Mouse (Mus musculus) heart, embryonic 13.5 days (tissue): ENCODE measurements around the gene Evpl. TPM values are rescaled to one million over a fixed set of nuclear protein-coding genes. Genes with fewer than 3 reads are reported as not detected.

Experiments used
- ATAC-seq: fragments of 200-750 bp; cut with Nextera tagmentation; 2 replicates; pipeline ENCODE4 v1.8.0; 2017; ENCODE audit warnings: moderate TSS enrichment; ENCODE audit not compliant: insufficient number of reproducible peaks, low FRiP score, low TSS enrichment; ENCODE audit errors: extremely low read depth
- H3K27ac ChIP-seq: fragments of 300-500 bp; sonication (generic); replicated peaks from 2 replicates; pipeline ENCODE4 v1.5.1; 2015; ENCODE audit warnings: moderate library complexity, mild to moderate bottlenecking, inconsistent platforms
- H3K27me3 ChIP-seq: fragments of 300-500 bp; sonication (generic); replicated peaks from 2 replicates; pipeline ENCODE4 v1.6.1; 2015; ENCODE audit warnings: mild to moderate bottlenecking, inconsistent platforms
- H3K36me3 ChIP-seq: fragments of 300-500 bp; sonication (generic); 2 replicates; pipeline ENCODE4 v1.6.1; 2015; ENCODE audit warnings: mild to moderate bottlenecking, inconsistent platforms
- H3K4me1 ChIP-seq: fragments of 300-500 bp; sonication (generic); 2 replicates; pipeline ENCODE4 v1.6.1; 2015; ENCODE audit warnings: inconsistent platforms
- H3K4me2 ChIP-seq: fragments of 300-500 bp; sonication (generic); 2 replicates; pipeline ENCODE4 v1.6.1; 2015; ENCODE audit warnings: inconsistent platforms, mild to moderate bottlenecking, moderate library complexity
- H3K4me3 ChIP-seq: fragments of 300-500 bp; sonication (generic); 2 replicates; pipeline ENCODE4 v1.5.1; 2015; ENCODE audit warnings: moderate library complexity, mild to moderate bottlenecking, inconsistent platforms
- H3K9ac ChIP-seq: fragments of 300-500 bp; sonication (generic); 2 replicates; pipeline ENCODE4 v1.6.1; 2015; ENCODE audit warnings: inconsistent platforms, mild to moderate bottlenecking, moderate library complexity
- H3K9me3 ChIP-seq: fragments of 300-500 bp; sonication (generic); 2 replicates; pipeline ENCODE4 v1.6.1; 2016; ENCODE audit warnings: inconsistent platforms
- WGBS: fragments of 180-500 bp; shearing (Covaris S2); methylation state at CpG from one replicate; pipeline ENCODE4 v1.1.7; 2015; ENCODE audit warnings: mixed read lengths; 5-methylcytosine and 5-hydroxymethylcytosine counted together
- polyA plus RNA-seq: library from polyadenylated mRNA; unstranded; fragments of >200 nt; fragmentation: Nextera tagmentation; extraction: Ambion mirVana; gene quantifications from 2 replicates; pipeline ENCODE4 v1.2.1, GENCODE M21; 2015

The Evpl gene
- polyA plus RNA-seq, 1 experiment from 2014 or later: 0.48 TPM

DNA sequence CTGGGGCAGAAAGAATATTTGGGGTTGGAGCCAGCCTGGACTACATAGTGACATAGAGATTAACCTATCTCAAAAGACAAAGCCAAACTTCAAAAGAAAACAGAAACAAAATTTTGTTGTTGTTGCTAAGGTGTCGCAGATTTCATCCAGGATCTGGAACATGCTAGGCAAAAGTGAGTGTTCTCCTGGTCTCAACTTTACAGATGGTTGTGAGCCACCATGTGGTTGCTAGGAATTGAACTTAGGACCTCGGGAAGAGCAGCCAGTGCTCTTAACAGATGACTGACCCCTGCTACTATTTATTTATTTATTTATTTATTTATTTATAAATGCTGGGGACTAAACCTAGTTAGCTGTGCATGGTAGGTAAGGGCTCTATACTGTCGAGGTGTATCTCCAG lies 41.5 kb downstream of the Evpl start:
- Histone ChIP-seq H3K4me2 (no peak overlapping the region), H3K4me1 (peaks cover 31% of the 10 kb centered on the region), H3K27ac (no peak overlapping the region), H3K36me3 (peaks cover 32% of the 10 kb centered on the region), H3K4me3 (no peak overlapping the region), H3K9ac (no peak overlapping the region), H3K9me3 (no peaks in the 10 kb centered on the region), H3K27me3 (no peaks in the 10 kb centered on the region)
- ATAC-seq: no peak
- WGBS: 81% methylated on average over 3 of the region's 3 CpGs

DNA sequence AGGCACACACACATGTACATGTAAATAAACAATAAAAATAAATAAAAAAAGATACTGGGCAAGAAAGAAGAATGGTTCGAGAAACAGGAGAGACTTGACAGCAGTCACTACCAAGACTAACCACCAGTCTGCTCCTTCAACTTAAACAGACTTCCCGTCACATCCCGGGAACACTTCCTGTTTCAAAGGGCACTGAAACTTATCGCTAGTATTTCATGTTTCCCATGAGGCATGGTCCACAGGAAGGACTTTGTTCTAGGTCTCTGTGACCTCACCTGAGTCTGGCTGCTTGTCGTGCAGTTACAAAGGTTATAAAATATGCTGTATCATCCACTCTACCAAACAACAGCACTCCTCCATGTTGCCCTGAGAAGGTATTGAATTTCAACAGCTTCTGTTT lies 42.6 kb downstream of the Evpl start:
- Histone ChIP-seq H3K9ac (no peak overlapping the region), H3K4me3 (no peak overlapping the region), H3K9me3 (no peaks in the 10 kb centered on the region), H3K27ac (0 out of 2 replicates have a peak overlapping the region, but pooled peaks have one; percentile 28), H3K36me3 (peaks cover 41% of the 10 kb centered on the region), H3K27me3 (no peaks in the 10 kb centered on the region), H3K4me1 (peaks cover 31% of the 10 kb centered on the region), H3K4me2 (peak overlapping the region; percentile 25)
- no peak for ATAC-seq
- 58% methylated on average over 5 of the region's 5 CpGs for WGBS

DNA sequence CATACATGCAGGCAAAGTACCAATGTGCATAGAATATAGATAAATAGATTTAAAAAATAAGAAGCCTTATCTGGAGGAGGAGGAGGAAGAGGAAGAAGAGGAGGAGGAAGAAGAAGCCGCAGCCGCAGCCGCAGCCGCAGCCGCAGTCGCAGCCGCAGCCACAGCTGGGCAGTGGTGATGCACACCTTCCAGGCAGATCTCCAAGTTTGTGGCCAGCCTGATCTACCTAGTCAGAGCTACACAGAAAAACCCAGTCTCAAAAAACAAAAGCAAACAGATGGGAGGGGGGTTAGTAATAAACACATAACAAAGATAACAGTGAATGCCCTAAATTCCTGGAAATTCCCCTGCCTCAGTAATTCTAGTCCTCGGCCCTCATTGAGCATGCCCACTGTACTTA lies 43.3 kb downstream of the Evpl start:
- Histone ChIP-seq H3K9me3 (no peaks in the 10 kb centered on the region), H3K4me2 (peak overlapping the region; percentile 25; the same call in 1 of the 2 replicates), H3K9ac (no peak overlapping the region), H3K36me3 (peaks cover 47% of the 10 kb centered on the region), H3K27me3 (no peaks in the 10 kb centered on the region), H3K4me3 (no peak overlapping the region), H3K27ac (no peak overlapping the region), H3K4me1 (peaks cover 29% of the 10 kb centered on the region)
- no peak for ATAC-seq
- WGBS: 89% methylated on average over 8 of the region's 8 CpGs

DNA sequence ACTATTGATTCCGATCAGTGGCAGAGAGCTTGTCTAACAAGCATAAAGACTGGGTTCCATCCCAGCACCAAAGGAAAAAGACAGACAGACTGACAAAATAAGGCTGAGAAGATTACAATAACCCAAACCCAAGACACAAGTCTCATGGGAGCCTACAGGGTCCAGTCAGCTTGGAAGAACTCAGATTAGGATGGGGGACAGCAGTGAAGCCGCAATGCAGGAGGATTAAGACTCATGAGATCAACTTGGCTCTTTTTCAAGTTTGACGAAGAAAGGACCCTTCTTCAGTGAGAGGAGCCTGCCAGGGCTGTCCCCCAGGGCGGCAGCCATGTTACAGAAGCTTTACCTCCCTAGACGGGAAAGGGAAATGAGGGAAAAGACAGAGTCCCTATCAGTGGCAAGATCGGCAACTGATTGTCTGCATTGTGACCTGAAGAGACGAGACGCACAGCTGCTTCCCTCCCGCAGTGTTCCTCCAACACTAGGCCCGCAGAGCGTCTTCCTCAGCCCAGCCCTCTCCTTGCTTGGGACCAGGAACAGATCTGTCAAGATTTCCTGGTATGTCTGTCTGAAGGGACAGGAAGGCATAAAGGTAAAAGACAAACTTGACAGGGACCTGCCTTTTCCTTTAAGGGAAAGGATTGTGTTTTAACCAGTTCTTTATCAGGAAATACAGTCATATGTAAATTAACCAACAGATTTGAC lies 50.5 kb downstream of the Evpl start:
- no peak overlapping the region for H3K4me2 ChIP-seq
- 0 out of 2 replicates have a peak overlapping the region, but pooled peaks have one; percentile 14 for H3K27ac ChIP-seq
- H3K4me3 ChIP-seq: no peak overlapping the region
- H3K36me3 ChIP-seq: peaks cover 88% of the 10 kb centered on the region
- no peaks in the 10 kb centered on the region for H3K27me3 ChIP-seq
- 44% methylated on average over 11 of the region's 11 CpGs for WGBS
- no peak for ATAC-seq
- H3K4me1 ChIP-seq: peaks cover 20% of the 10 kb centered on the region
- H3K9ac ChIP-seq: no peak overlapping the region
- H3K9me3 ChIP-seq: no peaks in the 10 kb centered on the region

DNA sequence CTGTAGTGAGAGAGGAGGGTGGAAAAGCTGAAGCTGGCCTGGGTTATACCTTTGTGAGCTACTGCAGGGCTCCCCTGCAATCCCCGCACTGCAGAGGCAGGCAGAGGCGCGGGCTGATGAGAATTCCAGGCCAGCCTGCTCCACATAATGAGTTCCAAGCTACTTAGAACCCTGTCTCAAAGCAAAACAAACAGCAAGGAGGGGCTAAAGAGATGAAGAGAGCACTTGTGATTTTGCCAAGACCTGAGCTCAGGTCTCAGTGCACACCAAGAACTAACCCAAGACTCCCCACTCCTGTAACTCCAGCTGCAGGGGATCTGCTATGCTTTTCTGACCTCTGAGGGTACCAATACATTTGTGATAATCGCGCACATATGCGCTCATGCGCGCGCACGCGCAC lies 51.5 kb downstream of the Evpl start:
- H3K9me3 ChIP-seq: no peaks in the 10 kb centered on the region
- peak overlapping the region; percentile 32 for H3K27ac ChIP-seq
- H3K4me1 ChIP-seq: peaks cover 20% of the 10 kb centered on the region
- peaks cover 93% of the 10 kb centered on the region for H3K36me3 ChIP-seq
- WGBS: 90% methylated on average over 11 of the region's 11 CpGs
- H3K27me3 ChIP-seq: no peaks in the 10 kb centered on the region
- no peak for ATAC-seq
- 0 out of 2 replicates have a peak overlapping the region, but pooled peaks have one; percentile 12 for H3K9ac ChIP-seq
- H3K4me3 ChIP-seq: no peak overlapping the region
- H3K4me2 ChIP-seq: no peak overlapping the region

DNA sequence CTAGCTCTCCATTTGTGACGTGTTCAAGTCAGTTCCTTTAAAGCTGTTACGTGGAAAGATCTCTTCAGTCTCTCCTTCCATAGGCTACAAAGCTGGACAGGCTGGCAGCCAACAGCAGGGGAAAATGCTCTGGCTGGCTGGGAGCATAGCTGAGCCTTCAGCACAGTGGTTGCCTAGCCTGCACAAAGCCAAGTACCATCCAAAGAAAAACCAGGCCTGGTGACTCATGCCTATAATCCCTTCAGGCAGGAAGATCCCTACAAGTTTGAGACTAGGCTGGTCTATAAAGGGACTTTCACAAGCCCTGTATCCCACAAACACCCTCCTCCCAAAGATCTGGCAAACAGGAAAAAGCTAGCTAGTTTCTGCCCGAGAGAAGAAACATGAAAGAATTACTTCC lies 52.0 kb downstream of the Evpl start:
- peak overlapping the region; percentile 32 for H3K27ac ChIP-seq
- WGBS: 82% methylated on average over 3 of the region's 3 CpGs

DNA sequence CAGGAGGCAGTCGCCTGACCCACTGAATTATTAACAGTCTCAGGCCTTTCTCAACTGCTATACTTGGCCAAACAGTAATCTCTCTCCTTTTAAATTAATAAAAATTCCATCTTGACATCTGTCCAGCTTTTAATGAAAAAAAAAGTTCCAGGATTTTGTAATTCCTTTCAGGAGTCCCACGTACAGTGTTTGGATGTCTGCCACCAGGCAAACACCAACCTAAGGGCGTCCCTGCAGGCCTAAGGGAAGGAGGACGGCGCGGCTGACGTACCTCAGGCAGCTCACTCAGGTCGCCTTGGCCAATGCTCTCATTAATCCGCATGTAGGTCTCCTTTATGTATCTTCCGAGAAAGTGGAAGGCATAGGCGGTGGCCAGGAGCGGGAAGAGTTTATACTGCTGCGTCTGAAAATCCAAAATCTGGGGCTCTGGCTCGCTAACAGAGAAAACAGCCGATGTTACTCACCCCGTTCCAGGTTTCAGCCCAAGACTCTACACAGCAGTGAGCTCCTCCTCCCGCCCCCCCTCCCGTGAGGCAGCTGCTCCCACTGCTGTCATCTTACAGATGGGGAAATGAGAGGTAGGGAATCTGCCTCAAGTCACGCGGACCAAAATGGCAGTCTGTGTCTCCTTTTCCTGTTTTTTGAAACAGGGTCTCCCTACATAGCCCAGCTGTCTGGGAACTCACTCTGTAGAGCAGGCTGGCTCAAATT lies 59.3 kb downstream of the Evpl start:
- no peak overlapping the region for H3K27ac ChIP-seq
- H3K4me2 ChIP-seq: no peak overlapping the region
- H3K36me3 ChIP-seq: peaks cover 94% of the 10 kb centered on the region
- ATAC-seq: no peak
- 85% methylated on average over 20 of the region's 20 CpGs for WGBS
- H3K4me1 ChIP-seq: no peaks in the 10 kb centered on the region
- H3K27me3 ChIP-seq: no peaks in the 10 kb centered on the region
- H3K9ac ChIP-seq: no peak overlapping the region
- no peak overlapping the region for H3K4me3 ChIP-seq
- H3K9me3 ChIP-seq: no peaks in the 10 kb centered on the region

More for the DNA sequence above, 52.0 kb downstream of the Evpl start:
- H3K27me3 ChIP-seq: no peaks in the 10 kb centered on the region
- H3K36me3 ChIP-seq: peaks cover 93% of the 10 kb centered on the region
- H3K4me3 ChIP-seq: no peak overlapping the region
- ATAC-seq: no peak
- H3K4me2 ChIP-seq: no peak overlapping the region
- H3K4me1 ChIP-seq: peaks cover 20% of the 10 kb centered on the region
- no peaks in the 10 kb centered on the region for H3K9me3 ChIP-seq
- H3K9ac ChIP-seq: no peak overlapping the region

DNA sequence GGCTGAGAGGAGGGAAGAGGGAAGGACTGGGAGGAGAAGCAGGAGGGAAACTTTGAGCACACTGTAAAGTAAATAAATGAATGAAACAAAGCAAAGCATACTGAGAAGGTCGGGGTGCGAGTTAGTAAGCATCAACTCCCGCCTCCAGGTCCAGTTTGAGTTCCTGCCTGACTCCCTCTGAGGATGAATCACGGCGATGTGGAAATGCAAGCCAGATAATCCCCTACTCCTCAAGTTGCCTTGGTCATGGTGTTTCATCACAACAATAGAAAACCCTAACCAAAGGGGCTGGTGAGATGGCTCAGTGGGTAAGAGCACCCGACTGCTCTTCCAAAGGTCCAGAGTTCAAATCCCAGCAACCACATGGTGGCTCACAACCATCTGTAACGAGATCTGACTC lies 61.9 kb downstream of the Evpl start:
- H3K4me2 ChIP-seq: no peak overlapping the region
- no peak overlapping the region for H3K9ac ChIP-seq
- H3K27me3 ChIP-seq: no peaks in the 10 kb centered on the region
- no peak overlapping the region for H3K27ac ChIP-seq
- H3K4me1 ChIP-seq: no peaks in the 10 kb centered on the region
- no peaks in the 10 kb centered on the region for H3K9me3 ChIP-seq
- ATAC-seq: no peak
- peaks cover 95% of the 10 kb centered on the region for H3K36me3 ChIP-seq
- H3K4me3 ChIP-seq: no peak overlapping the region
- 79% methylated on average over 7 of the region's 7 CpGs for WGBS

DNA sequence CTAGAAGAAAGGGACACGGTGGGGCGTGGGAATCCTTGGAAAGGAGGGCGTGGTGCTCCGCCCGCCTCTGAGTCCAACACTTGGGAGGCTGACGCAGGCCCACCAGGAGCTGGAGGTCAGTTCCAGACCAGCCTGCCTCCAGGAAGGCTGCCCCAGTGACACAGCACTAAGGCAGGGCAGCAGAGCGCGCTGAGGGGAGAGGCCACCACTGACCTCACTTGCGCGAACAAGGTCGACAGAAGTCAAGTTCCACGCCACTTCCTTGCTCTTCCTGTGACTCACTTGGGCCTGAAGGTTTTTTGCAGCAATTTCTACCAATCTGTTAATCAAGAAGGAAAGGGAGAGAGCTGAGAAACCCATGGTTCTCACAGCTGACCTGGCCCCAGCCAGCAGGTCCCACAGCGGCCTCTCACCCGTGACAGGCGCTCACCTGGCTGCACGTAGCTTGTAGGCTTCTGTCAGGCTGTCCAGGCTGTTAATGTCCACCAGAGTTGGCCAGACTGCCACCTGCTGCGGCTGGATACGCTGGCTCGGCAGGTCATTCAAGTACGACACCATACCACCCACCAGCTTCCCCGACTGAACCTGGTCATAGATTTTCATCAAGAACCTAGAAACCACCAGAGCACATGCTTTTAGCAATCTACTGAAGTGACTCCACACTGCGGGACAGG lies 63.0 kb downstream of the Evpl start:
- Histone ChIP-seq H3K36me3 (peaks cover 84% of the 10 kb centered on the region), H3K4me3 (no peak overlapping the region), H3K27me3 (no peaks in the 10 kb centered on the region), H3K9me3 (no peaks in the 10 kb centered on the region), H3K27ac (no peak overlapping the region), H3K9ac (no peak overlapping the region), H3K4me2 (no peak overlapping the region), H3K4me1 (no peaks in the 10 kb centered on the region)
- ATAC-seq: no peak
- 90% methylated on average over 22 of the region's 22 CpGs for WGBS

DNA sequence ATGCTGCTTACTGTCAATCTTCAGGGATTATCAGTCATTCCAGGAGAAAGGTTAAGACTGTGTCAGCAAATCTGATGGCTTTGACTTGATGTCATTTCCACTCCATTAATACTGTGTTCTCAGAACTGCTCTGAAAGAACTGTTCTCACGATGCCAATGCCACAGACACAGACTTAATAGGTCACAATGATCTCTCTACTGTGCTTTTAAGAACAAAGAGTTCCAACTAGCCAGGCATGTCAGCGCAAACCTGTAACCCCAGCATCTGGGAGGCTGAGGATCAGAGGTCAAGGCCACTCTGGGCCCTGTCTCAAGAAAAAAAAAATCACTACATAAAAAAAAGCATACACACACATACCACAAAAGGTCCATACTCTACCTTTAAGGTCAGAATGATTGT lies 65.9 kb downstream of the Evpl start:
- no peak overlapping the region for H3K27ac ChIP-seq
- ATAC-seq: no peak
- H3K27me3 ChIP-seq: no peaks in the 10 kb centered on the region
- no peak overlapping the region for H3K4me2 ChIP-seq
- no peak overlapping the region for H3K9ac ChIP-seq
- H3K4me1 ChIP-seq: peaks cover 11% of the 10 kb centered on the region
- H3K9me3 ChIP-seq: no peaks in the 10 kb centered on the region
- WGBS: 83% methylated on average over 2 of the region's 2 CpGs
- peaks cover 60% of the 10 kb centered on the region for H3K36me3 ChIP-seq
- H3K4me3 ChIP-seq: no peak overlapping the region
